Mouse (Mus musculus): ENCODE data around the gene Zic5.

Zic5 gene

DNA sequence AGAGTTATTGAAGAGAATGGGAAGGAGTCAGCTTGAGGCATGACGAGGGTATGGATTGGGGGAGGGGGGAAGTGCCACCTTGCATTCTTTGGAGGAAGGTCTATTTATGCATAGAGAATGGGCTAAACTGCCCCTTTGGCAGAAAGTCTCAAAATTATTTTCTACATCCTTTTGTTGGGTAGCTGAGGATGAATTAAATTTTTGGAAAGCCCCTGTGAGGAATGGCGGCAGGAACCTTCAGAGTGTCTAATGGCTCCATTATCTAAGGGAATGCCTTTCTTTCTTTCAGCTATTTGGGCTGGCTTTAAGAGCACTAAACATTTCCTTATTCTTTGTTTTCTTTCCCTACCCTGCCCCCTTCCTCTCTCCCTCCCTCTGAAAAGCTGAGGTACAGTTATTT, 14.9 kb upstream of the Zic5 start:
- no peak for DNase-seq (ENCODE audit: low read depth, low spot score)

DNA sequence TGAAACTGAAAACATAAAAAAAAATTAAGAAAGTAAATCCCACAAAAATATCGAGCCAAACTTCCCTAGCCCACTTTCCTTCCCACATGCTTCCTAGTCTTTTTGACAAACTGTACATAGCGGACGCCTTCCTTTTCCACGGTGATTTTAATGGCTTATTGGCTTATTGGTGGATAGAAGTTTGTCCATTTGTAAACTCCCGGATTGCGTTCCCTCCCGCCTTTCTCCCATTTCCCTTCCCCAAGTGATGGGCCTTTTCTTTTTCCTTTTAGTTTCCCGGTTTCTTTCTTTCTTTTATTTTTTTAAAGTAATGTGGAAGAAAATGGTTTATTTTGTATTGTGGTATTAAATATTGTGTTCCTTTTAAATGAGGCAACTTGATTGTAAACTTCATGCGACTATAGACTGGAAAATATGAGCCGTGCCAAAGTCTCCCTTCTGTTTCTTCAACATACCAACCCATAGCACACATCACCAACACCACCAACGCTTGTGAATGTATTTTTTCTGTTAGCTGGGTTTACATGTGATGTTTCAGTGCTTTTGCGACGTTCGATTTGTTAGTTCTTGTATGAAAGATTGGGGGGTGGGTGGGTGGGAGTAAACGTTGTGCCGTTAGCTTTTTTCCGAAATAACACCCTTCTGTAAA, 14.1 kb upstream of the Zic5 start:
- no peak for DNase-seq (ENCODE audit: low read depth, low spot score)

- no peak for DNase-seq (ENCODE audit: low read depth, low spot score)
These were observed 13.1 kb upstream of the Zic5 start for GRCm38 (mm10) chr14:122478574-122479011.

DNA sequence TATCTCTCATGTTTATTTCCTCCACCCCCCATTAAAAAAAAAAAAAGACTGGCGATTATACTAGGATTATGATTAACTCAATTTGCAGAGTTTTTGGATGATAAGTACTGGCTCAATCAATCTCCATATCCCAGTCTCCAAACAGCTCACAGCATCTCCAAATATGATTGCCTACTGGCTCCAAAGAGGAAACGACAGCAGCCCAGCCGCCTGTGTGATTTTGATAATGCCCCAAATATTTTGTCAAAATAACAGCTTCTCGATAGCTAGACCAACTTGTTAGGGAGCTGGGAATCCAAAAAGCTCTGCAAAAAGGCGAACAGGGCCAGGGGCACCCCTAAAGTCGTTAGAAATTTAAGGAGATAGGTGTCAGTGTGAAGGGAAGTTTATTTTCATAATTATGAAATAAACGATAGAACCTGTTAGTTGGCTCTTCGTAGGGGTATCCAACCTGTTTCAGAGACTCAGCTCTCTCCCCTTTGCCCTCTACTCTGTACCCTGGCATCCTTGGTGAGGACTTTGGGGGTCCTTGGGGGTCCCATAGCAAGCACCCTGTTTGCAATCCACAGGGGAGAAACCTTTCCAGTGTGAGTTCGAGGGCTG, 12.6 kb upstream of the Zic5 start:
- DNase-seq (ENCODE audit: low read depth, low spot score), result no peak

DNA sequence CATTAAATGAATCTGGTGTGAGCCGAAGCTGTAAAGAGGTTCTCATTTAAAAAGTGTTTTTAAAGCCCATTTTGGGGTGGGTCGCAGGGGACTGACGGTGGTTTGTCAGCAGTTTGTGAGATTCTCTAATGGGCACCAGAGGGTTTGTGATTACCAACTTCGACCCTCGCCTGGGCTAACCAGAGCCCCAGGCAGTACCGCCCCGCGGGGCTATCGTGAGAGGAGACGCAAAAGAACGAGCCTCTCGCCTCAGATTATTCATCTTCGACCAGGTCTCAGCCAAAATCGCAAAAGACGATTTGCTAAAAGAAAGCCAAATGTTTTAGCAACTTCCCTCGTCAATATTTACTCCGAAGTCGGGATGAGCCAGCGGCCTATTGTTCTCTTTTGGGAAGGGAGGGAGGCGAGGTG, 11.8 kb upstream of the Zic5 start:
- DNase-seq (ENCODE audit: low read depth, low spot score), result no peak

- DNase-seq (ENCODE audit: low read depth, low spot score), result no peak
These were observed 11.3 kb upstream of the Zic5 start for GRCm38 (mm10) chr14:122476822-122477215.

GRCm38 (mm10) chr14:122476041-122476821, 10.8 kb upstream of the Zic5 start:
- no peak for DNase-seq (ENCODE audit: low read depth, low spot score)

GRCm38 (mm10) chr14:122475557-122476040, 10.1 kb upstream of the Zic5 start:
- DNase-seq (ENCODE audit: low read depth, low spot score), result no peak

DNA sequence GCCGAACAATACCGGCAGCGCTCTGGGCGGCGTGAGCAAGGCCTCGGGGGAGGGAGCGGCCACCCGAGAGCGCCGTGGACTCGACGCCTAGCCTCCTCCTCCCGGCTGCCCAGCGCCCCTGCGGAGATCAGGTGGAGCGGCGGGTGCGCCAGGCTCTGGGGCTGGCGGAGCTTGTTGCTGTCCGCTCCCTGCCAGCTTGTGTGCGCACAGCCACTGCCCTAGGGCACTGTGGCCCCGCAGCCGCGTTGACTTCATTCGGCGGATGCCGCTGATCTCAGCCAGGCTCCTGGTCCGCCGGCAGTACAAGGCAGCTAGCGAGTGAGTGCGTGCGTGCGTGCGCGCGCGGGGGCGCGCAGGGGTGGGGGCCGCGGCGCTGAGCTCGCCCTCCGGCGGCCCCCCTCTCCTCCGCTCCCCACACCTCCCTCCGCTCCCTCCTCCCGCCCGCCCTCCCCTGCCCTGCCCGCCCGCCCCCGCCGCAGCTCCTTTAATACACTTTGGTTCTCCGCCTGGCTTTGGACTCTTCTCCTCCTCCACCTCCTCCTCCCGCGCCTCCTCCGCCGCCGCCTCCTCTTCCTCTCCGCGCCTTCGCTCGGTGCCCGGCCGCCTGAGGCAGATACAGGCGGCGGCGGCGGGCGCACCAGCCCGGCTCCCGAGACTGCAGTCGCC, 9.5 kb upstream of the Zic5 start, which contains the start of gene Zic2:
Zic2 (plus strand) TSS at position 545 of the 666 bp plus-strand sequence.
- DNase-seq (ENCODE audit: low read depth, low spot score), result no peak

GRCm38 (mm10) chr14:122474041-122474890, 8.8 kb upstream of the Zic5 start:
- no peak for DNase-seq (ENCODE audit: low read depth, low spot score)

DNA sequence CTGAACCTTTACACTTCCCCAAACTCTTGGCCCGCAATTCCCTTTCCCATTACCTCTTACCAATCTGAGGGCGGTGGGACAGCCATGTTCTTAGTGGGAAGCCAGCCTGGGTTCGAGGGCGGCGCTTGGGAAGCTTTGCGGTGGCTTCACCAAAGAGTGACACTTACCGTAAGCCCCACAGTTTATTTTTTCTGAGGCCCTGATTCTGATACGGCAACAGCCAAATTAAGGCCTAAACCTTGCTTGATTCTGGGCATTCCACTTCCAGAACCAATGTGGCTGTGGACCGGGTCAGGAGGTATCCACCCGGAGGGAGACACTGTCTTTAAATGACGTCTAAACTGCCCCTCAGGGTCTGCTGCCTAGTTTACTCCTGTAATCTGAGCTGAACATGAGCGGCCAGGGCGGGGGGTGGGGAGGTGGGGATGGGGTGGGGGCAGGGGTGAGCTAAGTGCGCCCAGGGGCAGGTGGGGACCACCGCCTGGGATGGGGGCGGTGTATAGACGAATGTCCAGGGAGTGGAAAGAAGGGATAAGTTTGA, 7.8 kb upstream of the Zic5 start:
- DNase-seq (ENCODE audit: low read depth, low spot score), result no peak

GRCm38 (mm10) chr14:122472647-122473046, 7.2 kb upstream of the Zic5 start:
- no peak for DNase-seq (ENCODE audit: low read depth, low spot score)

DNA sequence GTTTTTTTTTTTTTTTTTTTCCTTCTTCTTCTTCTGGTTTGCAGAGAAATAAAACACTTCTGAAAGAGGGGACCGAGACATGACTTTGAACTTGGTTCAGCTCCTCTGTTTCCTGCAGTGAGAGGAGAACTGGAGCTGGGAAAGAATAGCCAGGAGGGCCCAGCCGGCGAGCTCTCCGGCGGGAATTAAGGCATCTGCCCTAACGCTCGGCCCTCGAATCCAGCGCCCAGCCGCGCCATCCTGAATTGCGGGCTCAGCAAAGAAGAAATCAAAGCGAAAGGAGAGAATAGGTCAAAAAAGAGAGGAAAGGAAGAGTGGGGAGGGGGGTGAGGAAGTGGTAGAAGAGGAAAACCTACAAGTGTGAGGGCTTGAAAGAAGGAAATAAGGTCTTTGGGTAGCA, 6.7 kb upstream of the Zic5 start:
- DNase-seq (ENCODE audit: low read depth, low spot score), result no peak

DNA sequence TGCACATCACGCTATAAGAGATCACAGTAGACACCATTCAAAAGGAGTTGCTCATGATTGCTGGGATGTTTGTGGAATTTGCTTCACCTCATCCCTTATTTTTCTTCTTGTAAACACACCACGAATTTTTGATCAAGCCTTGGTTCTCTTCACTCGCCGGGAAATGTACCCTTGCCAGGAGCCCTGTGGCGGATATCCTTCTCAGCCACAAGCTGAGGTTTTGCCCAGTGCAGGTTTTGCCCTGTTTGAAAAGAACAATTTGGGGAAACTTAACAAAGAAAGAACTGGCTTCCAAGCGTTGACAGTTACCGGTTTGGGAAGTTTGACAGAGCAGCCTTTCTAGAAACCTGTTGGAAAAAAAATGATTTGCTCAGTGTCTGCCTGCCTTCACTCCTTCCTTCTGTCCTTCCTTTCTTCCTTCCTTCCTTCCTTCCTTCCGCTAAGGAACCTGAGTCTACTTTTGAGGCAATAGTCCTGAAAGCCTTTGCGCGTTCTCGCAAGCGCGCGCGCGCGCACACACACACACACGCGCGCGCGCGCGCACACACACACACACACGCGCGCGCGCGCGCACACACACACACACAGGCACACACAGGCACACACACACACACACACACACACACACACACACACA, 6.1 kb upstream of the Zic5 start:
- no peak for DNase-seq (ENCODE audit: low read depth, low spot score)

GRCm38 (mm10) chr14:122468971-122469755, 3.7 kb upstream of the Zic5 start:
- no peak for DNase-seq (ENCODE audit: low read depth, low spot score)

DNA sequence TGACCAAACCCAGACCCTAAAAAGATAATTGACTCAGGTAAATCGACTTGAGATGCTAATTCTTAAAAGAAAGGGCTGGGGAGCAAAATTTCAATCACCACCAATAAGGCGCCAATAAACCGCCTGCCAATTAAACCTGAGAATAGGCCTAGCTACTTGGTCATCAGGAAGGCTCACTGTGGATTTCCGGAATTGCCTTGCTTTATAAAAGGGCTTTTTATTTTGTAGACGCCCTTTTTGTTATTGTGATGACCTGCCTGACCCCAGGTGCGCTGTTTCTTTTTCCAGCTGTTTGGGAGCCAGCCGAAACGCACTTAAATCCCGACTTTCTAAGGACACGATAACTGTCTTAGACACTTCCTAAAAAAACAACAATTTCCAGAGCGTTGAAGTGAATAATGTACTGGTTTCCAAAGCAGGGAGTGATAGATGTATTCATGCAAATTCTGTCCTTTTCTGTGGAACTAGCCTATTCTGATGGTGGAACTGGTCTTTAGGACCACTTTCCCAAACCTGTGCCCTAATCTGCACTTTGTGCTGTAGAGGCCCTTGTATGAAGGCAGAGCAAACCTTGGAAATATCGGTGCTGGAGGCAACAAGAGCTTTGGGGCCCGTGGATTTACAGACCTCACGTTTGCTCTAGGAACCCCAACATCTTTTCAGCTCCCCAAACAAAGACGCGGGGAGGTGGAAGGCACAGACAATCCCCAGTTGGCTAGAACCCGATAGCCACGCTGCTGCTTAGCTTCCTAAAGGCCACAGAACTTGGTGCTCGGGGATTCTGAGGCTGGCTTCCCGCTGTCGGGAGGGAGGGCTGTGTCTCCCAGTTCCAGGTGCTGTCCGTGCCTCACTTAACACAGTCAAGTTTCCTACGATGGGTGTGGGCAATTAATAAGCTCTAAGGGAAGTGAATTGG, 2.7 kb upstream of the Zic5 start:
- DNase-seq (ENCODE audit: low read depth, low spot score), result no peak

- no peak for DNase-seq (ENCODE audit: low read depth, low spot score)
These were observed 1.4 kb upstream of the Zic5 start for GRCm38 (mm10) chr14:122466756-122467362.

DNA sequence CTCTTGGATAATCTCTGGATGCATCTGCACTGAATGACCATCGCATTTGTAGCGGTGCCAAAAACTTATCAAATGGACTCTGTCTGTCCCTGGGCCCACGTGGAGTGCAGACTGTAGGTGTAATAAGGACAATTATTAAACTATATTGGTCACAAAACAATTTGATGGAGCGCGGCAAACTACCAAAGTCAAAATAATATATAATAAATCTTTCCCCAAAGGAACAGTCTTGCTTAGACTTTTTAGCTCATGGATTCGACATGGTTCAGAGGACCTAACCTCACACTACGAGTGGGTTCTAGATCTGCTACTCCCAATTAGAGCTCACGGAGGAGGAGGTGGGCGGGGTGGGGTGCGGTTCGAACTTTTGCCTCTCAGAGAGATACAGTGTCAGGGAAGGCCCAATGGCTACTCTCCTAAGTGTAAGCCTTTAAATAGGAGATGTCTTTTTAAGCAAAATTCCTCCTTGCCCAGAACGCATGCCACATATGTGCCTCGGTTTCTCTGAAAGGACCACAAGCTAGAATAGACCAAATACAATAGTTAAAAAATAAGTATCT, 534 bp upstream of the Zic5 start:
- no peak for DNase-seq (ENCODE audit: low read depth, low spot score)
